Mouse (Mus musculus) ovary, adult 18-20 months (tissue): ENCODE results near the gene Unc13a.
"Not testable (repeated sequence)": the region's sequence is repeated elsewhere in the genome, so short reads cannot be mapped to it uniquely, and the experiment has no call there.

Source experiments
- DNase-seq: peaks from one replicate; pipeline ENCODE4 v3.0.0; 2022; ENCODE audit warnings: low spot score, mixed read lengths

The Unc13a gene

DNA sequence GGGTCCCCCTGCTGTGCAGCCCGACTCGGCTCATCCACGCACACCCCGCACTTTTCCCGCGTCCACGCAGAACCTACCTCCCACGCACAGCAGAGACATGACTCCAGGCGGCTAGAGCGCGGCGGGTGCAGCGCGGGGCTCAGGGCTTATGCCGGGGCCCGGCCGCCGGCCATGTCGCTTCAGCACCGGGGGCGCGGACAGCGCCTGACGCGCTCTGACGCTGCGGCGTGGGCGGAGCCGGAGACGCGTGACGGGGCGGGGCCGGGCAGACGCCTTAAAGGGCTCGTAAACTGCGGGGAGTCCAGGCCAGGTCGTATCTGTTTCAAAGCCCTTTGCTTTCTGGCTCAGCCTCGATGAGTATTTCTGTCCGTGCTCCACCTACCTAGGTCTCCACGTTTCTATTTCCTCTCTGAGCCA lies at the start of gene Unc13a:
Gene Unc13a, minus strand, starts transcription at position 209 of the 417 bp plus-strand sequence.
- peak; percentile 74 for DNase-seq

DNA sequence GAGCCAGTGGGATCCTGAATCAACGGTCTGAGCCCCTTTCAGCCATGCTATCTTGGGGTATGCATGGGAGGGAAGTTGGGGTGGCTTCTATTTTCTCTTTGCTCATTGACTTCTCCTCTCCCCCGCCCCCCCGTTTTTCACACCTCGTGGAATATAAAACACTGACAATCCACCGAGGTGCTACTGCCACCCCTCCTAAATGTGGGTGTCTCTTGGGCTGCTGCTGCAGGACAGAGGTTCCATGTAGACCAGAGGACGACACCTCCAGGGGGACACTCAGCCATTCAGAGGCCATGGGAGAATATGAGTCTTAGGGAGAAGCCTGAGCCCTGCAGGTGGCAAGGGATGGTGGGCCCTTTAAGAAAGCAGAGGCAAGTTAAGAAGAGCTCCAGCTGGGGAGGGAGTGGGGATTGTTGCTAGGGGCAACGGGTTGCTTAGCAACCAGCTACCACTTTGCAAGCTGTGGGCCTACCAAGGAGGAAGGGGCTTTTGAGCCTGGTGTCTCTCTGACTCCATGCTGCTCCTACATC lies 48.4 kb upstream of the Unc13a start:
- no peak for DNase-seq

DNA sequence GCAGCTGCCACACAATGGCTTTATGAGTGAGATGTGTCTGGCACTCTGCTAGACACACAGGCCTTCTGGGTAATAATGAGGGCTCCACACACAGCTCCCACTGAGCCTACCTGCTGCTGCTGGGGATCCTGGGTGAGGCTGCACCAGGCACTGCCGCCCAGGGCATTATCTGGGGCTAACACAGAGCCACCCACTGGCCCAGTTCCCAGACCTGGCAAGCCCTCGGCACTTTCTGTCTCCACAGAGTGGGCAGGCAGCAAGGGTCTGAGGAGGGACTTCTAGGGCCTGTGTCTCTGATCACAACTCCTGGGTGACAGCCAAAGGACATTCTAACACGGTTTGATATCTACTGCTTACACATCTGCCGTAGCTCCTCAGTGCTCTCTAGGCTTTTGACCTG lies 47.7 kb upstream of the Unc13a start:
- DNase-seq: no peak

DNA sequence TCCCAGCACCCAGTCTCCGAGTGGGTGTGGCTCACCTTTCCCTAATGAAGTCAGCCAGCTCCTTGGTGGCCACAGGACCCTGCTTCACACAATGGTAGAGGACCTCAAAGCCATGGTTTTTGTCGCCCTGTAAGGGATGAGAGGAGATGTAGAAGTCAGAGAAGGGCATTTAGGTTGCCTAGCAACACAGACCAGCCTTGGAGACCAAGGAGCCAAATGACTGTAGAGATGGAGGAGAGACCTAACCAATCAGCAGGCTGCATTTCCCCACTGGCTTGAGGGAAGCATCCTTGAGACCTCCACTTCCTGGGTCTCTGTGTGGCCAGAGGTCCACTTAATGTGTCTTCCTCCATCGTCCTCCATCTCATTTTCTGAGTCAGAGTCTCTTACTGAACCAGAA lies 46.7 kb upstream of the Unc13a start:
- no peak for DNase-seq

DNA sequence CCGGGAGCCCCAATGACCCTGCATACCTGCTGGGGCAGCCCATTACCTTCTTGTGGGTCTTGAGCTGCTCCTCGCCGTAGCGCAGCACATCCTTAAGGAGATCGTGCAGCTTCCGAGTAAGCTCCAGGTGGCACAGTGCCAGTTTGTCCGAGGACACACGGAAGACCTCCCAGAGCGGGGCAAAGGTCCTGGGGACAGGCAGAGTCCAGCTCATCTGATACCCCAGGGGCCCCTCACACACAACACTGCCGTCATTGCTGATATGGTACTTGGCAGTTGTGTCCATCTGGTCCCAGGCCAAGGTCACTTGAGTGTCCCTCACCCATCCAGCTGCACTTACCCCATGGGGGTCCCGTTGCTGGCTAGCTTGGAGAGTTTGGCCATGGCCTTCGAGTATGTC lies 45.5 kb upstream of the Unc13a start:
- DNase-seq: peak; percentile 35

DNA sequence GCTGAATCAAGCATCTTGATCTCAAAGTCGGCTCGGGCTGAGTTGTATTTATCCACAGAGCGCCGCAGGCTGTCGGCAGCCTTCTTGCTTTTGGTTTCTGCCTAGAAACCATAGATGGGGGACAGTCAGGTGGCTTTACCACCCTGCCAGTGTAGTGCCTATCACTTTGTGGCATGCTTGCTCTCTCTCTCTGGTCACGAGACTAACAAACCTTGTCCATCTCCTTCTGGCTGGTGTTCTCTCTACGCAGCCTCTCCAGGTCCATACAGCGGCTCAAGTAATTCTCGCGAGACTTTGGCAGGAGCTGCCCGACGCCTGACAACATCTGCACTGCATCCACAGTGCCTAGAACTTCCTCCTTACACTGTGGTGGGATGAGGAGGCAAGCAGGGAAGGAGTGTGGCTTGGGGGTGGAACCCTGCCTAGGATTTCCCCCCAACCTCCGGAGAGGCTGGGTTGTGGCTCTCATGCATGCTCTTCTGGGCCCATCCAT lies 45.0 kb upstream of the Unc13a start:
- no peak for DNase-seq

DNA sequence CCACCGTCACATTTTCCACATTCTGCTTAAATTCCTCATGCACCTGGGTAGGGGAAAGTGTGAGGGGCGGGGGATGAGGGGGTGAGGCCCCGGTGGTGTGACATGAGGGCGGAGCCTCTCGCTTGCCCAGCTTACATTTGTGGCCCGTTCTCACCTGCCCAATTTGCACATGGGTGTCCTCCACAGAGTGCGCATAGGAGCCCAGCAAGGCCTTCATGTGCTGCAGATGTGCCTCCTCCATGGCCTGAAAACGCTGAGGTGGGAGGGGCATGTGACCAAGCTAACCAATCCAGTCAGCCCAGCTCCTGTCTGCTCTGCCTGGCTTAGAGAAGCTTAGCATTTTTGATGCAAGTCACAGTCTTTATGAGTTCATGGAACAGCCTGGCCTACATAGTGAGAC lies 44.0 kb upstream of the Unc13a start:
- DNase-seq: no peak

DNA sequence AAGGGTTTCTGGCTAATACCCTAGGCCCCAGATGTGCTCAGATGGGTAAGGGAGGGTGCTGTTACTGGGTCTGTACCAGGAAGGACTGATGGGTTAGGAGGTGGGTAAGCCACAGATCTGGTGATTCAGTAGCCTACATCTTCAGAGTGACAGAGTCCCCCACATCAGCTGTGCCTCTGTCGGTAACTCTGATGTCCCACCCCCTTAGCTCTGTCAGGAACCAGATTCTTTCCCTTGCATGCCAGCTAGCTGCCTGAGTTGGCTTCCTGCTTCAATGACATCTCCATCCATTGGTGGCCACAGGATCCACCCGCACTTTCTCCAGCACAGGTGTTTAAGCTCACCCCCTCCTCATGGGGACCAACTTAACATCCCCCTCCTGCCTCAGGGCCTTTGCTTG lies 40.0 kb upstream of the Unc13a start:
- DNase-seq: no peak

DNA sequence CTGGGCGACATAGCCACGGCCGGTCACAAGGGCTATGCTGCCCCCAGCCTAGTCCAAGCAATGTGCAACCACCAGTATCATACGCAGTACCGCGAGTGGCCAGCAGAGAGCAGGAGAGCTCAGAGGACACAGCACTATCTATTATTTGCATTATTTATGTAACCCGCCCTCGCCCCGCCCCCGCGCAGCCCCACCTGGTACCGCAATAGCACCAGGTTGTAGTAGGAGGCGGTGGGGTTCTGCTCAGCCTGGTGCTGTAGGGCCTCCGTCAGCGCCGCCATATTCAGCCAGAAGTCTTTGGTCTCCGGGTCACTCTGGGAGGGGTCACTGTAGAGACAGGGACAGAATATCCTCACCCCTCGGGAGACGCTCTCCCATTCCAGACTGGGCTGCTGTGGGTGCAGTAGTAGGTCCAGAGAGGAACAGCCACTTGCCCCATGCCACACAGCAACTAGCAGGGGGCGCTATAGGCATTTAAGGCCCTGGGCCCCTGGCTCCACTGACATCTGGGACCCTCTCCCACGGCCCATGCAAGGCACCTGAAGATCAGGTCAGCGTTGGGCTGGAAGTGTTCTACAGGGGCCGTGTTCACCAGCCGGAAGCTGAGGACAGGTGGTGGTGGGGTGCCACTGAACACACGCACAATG lies 38.4 kb upstream of the Unc13a start:
- no peak for DNase-seq

DNA sequence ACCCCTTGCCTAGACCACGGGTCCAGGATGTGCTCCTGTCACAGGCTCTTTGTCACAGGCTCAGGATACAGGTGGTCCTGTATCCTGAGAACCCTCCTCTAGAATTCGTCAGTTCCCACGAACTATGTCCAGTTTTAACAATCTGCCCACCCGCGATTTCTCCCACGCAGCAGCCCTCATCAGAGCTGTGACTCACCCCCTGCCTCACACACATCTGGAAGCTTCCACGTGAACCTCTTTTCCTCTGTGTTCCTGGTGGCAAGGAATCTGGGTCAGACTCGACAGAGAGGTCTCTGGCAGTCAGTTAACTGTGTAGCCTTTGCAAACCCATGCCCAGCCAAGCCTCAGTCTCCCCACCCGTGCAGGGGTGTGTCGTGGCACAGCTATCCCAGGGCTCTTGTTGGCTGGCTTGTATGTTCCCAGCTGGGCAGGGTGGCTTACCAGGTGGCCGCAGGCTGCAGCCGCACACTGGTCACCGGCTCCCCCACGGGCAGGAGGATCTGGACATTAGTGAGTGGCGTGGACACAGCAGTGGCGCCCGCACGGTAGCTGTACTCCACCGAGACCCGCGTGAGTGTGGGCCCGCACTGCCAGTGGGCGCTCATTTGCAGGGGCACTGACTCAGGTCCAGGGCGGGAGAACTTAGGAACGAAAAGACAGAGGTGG lies 37.7 kb upstream of the Unc13a start:
- no peak for DNase-seq

DNA sequence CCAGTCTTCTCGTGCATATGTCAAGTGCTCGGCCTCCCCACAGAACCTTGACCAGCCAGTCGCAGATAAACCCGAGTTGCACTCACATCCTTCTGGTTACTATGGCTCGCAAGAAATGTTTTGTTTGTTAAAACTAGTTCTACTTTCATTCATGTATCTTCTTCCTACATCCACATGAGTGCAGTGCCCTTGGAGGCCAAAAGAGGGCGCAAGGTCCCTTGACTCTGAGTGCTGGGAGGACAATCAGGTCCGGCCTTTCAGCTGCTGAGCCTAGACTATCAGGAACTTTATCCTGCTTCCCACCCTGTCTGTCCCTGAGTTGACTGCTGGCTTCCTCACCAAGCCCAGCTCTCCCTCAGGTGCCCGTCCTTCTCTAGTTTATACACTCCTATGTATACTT lies 36.3 kb upstream of the Unc13a start:
- no peak for DNase-seq

DNA sequence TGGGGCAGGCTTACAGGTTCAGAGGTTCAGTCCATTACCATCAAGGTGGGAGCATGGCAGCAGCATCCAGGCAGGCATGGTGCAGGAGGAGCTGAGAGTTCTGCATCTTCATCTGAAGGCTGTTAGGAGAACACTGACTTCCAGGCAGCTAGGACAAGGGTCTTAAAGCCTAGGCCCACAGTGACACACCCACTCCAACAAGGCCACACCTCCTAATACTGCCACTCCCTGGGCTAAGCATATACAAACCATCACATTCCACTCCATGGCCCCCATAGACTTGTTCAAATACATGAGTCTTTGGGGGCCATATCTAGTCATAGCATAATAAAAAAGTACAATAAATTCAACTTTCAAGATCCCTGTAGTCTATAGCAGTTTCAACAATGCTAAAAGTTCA lies 31.8 kb upstream of the Unc13a start:
- DNase-seq: not testable (repeated sequence)

DNA sequence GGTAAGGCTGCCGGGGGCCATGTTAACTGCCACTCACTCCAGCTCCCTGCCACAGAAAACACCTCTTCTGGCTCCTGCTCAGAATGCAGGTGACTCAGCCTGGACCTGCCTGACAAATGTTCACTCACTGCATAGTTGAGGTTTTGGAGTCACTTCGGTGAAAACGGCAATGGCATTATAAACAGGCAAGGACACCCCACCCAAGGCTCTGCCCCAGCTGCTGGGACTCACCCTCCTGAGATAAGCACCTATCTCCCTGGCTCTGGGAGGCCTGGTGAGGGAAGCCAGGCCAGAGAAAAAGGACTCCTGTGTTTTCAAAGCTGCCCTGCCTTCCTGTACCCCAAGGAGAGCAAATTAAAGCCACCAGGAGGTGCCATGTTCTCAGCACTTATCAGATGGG lies 31.4 kb upstream of the Unc13a start:
- DNase-seq: no peak

DNA sequence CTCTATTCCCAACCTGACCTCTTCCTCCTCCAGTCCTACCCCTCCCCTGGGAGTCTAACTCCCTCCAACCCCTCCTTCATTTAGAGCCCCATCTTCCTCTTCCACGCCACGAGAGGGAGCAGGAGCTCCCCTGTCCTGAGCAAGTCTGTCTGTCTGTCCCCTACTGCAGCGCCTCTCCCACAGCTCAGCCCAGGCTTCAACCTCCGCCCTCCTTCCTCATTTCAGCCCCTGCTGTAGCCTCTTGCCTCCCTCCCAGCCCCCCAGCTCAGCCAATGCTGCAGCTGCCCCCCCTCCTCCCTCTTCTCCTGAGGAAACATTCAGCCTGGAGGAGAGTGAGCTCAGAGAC lies 30.5 kb upstream of the Unc13a start:
- no peak for DNase-seq

DNA sequence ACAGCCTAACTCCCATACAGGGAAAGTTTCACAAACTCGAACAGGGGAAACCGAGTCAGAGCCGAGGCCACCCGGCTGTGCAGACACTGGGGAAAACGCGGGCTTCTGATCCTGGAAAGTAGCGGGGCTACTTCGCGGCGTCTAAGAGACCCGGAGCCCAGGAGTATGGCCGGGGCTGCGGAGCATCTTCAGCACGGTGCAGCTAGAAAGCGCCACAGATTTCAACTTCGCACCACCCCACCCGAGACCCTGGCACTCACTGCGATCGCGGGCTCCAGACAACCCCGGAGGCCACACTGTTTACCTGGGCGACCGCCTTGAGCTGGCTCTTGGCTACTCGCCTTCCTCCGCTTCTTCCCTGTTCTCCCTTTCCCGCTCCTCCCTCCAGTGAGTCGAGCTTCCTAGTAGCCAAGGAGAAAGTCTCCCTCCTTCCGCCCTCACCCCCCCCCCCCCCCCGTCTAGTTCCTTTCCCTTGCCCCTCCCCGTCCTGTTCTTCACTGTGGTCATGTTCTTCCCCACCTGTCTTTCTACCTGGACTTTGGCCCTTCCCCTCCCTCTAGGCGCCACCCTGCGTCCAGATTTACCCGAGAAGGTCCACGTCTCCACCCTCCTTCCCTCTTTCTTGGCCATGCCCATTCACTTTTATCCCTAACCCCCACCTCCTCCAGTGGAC lies 30.0 kb upstream of the Unc13a start, which contains the start of gene B3gnt3:
Gene B3gnt3, minus strand, starts transcription at position 376 of the 673 bp plus-strand sequence.
- no peak for DNase-seq

DNA sequence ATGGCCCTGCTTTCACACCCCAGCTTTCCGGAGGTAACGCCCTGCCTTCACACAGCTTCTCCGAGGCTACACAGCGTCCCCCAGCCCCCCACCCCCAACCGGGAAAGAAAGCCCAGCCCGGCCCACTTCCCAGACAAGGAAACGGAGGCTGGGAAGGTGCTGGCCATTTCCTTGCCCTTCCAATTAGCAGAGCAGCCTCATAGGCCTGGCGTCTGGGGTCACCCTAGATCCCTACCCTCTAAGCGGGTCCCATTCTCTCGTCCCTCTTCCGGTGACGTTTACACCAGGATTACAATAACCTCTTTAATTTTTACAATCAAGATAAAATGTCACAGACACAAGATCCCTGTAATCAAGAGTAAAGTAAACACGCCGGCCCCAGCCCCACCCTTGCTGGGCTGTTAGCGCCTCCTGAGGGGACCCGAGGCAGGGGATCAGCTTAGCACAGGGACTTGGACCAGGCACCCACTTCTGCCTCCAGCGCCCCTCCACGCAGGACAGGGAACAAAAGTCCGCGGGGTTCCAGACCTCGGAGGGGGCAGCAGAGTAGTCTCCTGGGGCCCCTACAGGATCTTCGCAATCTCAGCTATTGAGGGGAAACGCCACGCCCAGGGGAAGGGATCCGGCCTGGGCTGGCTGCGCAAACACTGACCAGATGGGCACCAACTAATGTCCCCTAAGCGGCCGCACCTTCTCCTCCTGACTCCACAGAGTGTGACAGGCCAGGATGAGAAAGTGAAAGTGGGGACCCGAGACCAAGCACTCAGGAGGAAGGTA lies 29.1 kb upstream of the Unc13a start:
- DNase-seq: no peak

DNA sequence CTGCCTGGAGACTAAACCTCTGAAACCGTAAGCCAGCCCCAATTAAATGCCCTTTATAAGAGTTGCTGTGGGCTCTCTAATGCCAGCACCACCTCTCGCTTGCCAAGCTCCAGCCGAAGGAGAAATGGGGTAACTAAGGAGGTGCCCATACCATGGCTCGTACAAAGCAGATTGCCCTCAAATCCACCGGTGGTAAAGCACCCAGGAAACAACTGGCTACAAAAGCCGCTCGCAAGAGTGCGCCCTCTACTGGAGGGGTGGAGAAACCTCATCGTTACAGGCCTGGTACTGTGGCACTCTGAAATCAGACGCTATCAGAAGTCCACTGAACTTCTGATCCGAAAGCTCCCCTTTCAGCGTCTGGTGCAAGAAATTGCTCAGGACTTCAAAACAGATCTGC lies 23.9 kb upstream of the Unc13a start:
- not testable (repeated sequence) for DNase-seq

DNA sequence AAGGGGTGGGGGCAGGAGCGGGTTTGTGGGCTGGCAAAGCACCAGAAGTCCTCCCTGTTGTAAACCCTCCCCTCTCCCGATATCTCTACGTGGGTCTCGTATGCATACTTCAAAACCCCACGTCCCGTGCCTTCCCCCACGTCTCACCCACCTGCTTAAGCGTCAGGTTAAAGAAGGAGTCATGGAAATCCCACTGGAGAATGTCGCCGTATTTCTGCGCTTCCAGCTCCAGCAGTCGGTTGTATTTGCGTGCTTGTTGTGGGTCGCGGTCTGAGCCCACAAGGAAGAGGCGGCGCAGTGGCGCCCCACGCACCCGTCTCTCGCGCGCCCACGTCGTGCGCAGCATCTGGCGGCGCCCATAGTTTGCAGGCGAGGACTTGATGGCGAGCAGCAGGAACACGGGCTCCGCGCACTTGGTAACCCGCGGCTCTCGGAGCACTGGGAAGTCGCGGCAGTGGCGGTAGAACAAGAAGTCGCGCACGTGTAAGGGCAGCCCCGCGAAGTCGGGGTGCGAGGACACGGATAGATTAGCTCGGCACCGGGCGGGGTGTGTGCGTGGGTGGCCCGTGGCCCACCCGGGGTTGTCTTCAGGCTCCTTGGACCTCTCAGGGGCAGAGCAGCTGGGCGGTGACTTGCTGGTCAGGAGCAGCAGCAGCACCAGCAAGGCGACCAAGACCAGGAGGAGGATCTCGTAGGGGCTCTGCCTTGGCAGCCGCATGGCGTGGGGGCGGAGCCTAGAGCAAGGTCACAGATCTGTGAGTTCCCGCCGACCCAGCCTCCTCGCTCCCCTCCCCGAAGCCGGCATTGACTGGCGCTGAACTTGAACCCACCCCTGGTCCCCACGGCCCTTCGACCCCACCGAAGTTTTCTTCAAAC lies 21.8 kb upstream of the Unc13a start:
- DNase-seq: no peak

DNA sequence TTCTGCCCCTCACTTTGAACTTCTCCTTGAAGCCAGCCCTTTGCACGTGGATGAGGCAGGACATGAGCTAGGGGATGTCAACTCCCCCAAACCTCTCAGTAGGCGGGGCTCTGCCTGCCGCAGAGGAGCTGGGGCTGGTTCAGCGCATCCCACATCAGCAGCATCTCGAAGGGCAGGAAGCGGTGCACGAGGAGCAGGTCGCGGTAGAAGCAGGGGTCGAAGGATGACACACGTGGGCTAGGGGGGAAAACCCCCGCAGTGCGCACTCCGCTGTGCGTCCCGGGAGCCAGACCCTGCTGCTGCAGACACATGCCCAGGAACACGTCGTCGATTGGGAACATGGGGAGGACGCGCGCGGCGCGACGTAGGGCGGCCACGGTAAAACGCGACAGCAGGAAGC lies 21.0 kb upstream of the Unc13a start:
- no peak for DNase-seq

DNA sequence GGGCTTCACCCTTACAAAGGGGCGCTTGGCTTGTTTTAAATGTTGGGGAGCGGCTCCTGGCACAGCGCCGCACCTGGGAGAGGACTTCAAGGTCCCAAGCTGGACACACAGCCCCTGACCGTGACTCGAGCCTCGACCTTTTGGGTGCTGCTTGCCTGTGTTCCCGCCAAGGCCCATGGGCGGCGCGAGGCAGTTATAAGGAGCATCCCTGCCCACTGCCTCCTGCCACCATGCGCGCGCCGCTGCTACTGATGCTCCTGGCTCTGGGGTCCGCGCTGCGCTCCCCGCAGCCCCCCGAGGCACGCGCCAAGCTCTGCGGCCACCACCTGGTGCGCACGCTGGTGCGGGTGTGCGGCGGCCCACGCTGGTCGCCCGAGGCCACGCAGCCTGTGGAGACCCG lies 17.5 kb upstream of the Unc13a start, which contains the start of gene Insl3:
Gene Insl3, plus strand, starts transcription at position 187 of the 400 bp plus-strand sequence.
- DNase-seq: no peak

DNA sequence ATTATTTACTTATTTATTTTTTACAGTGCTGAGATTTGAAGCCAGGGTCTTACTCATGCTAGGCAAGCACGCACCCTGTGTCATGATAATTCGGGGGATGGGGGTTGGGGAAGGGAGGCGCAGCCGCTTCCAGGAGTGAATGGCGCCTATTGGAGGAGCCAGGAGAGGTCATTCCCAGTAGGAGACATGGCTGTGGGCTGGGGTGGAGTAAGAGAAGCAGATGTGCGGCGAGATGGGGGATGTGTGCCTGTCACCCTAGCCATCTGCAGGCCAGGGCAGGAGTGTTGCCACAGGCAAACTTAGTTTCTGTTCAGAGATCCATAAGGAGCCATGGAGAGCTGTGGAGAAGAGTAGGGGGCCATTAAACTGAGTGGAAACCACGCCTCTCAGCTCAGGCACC lies 16.1 kb upstream of the Unc13a start:
- DNase-seq: no peak
